Mouse (Mus musculus) spleen, postnatal 10 days (tissue): Measurements from ENCODE around the gene 1700024P04Rik.

Experiments
- DNase-seq, 2 experiments: peaks; one replicate each; pipeline ENCODE4 v3.0.0; 2021 to 2022; ENCODE audit warnings: low spot score in 2 of 2

1700024P04Rik gene

GRCm38 (mm10) chr13:98966583-98966982, 17.8 kb downstream of the 1700024P04Rik start:
- DNase-seq: no peak

GRCm38 (mm10) chr13:98963612-98964011, 20.8 kb downstream of the 1700024P04Rik start:
- DNase-seq: no peak

DNA sequence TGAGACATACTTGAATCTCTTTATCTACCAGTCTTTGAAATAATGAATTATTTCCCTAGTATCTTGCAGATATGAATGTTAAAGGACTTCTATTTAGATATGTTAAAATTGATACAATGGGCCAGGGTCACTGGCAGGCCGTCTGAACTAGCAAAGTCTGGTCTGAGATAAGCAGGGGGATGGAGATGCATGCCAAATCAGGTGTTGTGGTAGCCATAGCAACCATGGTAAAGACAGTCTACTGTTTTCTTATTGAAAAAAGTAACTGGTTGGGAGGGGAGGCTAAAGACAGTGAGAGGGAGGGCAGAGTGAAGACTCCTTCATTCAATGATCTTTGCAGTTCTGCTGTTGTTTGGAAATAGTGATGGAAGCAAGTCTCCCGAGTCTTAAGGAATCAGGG, 26.2 kb downstream of the 1700024P04Rik start:
- no peak for DNase-seq

- no peak for DNase-seq
Measured at GRCm38 (mm10) chr13:98956209-98956608, 28.2 kb downstream of the 1700024P04Rik start.

- DNase-seq: no peak
Measured at GRCm38 (mm10) chr13:98955676-98956075, 28.7 kb downstream of the 1700024P04Rik start.

DNA sequence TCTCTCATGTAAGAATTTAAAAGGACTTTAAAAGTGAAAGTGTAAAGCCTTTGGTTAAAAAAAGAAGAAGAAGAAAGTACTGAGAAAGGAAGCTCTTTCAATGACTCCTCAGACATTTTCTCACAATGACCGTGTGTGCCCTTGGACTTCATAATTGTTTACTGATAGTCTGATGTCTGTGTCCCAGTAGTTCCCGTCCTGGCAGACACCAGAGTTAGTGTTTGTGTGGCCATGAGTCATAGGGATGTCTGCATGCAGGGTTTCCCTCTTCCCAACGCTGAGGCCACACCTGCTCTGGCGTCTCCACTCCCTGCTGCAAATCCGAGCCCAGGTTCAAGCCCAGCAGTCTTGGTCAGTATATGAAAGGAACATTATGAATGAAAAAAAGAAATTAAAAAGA, 29.1 kb downstream of the 1700024P04Rik start:
- no peak for DNase-seq

- DNase-seq: no peak
Measured at GRCm38 (mm10) chr13:98953830-98954229, 30.5 kb downstream of the 1700024P04Rik start.

GRCm38 (mm10) chr13:98951951-98952350, 32.4 kb downstream of the 1700024P04Rik start:
- DNase-seq: no peak

DNA sequence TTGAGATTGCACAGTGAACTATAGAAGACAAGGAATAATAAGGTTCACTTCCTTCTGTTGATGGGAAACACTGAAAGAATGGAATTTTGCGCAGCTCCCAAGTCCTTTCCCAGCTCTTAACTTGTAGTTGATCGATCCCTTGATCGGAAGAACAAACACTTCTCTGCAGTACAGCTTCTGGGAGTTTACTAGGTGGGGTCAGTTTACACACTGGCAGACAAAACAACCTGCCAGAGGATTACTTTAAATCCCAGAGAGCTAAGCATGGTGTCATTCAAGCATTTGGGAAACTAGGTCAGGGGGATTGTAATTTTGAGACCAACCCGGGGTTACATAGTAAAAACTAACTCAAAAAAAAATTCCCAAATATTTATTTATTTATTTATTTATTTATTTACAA, 36.2 kb downstream of the 1700024P04Rik start:
- no peak for DNase-seq

DNA sequence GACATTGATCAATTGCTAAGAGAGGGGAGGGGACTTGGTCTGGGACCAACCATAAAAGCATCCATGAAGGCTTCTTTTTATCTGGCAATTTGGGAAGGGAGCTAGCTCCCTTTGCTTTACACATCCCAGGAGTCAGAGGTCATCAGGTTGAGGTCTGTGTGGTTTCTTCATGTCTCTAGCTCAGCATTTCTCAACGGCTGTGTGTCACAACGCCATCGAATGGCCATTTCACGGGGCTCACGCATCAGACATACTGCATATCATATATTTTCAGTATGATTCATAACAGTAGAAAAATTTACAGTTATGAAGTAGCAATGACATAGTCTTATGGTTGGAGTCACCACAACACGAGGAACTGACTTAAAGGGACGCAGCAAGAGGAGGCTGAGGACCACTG, 37.9 kb downstream of the 1700024P04Rik start:
- DNase-seq: no peak

- no peak for DNase-seq
Measured at GRCm38 (mm10) chr13:98945908-98946307, 38.5 kb downstream of the 1700024P04Rik start.

DNA sequence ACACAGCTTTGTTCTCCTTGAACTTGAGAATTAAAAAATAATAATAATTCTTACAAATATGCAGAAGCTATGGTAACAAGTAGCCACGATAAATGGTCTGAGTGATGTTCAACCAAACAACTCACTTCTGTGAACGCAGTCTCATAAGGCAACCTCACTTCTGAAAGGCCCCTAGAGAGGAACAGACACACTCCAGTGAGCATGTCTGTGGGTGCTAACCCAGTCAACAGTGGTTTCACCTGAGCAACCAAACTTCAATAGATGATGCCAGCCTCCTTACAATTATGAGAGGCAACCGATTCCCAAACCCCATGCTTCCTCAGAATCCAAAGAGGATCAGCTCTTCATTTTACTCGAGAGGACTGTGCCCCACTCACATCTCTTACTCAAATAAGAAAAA, 39.0 kb downstream of the 1700024P04Rik start:
- peak in 1 of 2 experiments; percentile 35 for DNase-seq

- DNase-seq: peak; percentile 23 to 40
Measured at GRCm38 (mm10) chr13:98944620-98945081, 39.7 kb downstream of the 1700024P04Rik start.

DNA sequence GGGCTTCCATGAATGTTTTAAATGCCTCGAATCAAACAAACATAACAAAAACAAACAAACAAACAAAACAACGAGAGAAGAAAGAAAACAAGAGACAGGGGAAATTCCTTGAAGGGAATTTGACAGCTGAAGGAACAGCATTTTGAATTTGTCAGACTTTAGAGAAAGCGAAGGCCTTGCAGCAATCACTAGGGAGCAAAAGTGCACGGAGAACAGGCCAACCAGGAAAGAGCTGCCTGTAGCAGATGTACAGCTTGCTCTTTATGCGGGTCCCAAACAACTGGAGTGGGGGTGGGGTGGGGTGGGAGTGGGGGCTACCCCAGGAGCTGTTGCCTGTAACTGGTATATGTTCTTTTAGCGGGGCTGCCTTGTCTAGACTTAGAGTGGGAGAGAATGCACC, 42.0 kb downstream of the 1700024P04Rik start:
- no peak for DNase-seq

- no peak for DNase-seq
Measured at GRCm38 (mm10) chr13:98941829-98942343, 42.5 kb downstream of the 1700024P04Rik start.

DNA sequence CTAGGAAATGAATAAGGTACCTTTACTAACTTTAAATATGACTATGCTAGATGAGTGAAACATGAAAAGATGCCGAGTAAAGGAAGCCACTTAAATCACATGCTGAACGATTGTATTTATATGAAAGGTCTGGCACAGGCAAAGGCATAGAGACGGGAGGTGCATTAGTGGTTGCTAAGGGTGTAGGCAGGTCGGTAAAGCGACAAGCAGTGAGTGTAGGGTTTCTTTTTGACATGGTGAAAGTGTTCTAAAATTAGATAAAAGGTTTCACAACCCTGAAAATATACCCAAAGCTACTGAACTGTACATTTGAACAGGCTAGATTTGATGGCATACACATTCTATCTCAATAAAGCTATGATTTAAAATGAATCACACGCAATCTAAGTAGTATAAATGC, 47.3 kb downstream of the 1700024P04Rik start:
- no peak for DNase-seq
